Mouse (Mus musculus) frontal cortex, postnatal 14 days (tissue): Measurements from ENCODE around the gene Bbs9.

Experiments used
- DNase-seq, 2 experiments: peaks; one replicate each; pipeline ENCODE4 v3.0.0; 2022; ENCODE audit warnings: low spot score in 2 of 2

Bbs9 gene

DNA sequence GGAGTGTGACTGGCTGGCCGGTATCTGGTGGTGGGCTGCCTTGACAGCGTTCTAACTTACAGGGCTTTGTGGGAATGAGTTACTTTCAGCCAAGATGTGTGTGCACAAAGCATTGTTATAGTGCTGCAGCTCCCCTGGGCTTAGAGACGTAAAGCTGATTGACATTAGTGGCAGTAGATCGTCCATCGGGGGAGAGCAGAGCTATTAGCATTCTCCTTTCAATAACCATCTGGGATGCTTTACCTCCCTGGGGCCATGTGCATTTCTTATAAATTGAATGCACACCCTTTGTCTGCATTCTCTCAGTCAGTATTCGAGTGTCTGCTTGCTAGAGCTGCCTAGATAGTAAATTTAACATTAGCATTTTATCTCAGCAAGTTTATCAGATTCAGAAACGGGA lies 214.7 kb downstream of the Bbs9 start:
- no peak for DNase-seq

DNA sequence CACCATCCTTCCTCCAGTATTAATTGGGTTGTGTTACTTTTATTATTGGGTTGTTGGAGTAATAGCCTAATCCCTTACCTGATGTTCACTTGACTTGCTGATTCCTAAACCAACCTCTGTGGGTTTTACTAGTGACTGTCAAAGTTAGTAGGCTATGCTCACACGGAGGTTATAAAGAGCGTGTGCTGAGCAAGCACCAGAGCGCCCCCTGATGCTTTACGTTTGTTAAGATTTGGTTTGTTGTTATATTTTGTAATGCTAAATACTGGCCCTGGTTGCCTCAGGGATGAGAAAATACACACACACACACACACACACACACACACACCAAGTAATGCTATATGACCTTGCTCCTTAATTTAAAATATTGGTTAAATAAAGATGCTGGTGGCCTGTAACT lies 219.9 kb downstream of the Bbs9 start:
- DNase-seq: no peak

DNA sequence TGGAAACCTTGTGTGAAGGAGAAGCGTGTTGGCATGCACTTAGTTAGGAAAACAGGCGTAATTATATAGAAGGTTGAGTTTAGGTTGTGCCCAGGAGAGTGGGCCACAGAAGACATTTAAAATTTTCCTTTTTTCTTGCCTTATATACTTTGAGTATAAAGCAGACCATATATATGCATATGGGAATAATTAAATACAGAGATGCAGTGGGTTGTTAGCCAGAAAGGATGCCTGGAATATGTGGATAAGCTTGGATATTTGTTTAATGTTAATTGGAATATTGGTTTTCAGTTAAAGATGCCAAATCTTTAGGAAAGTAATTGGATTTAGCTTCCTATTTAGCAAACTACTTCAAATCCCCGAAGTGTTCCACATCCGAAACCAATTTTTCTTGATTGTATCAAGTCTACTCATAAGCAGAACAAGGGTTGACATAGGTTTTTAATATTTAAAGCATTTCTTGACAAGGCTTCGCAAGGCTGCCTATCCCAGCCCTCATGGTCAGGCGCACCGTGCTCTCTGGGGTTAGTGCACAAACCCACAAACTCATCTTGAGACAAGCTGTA lies 221.4 kb downstream of the Bbs9 start:
- DNase-seq: no peak

DNA sequence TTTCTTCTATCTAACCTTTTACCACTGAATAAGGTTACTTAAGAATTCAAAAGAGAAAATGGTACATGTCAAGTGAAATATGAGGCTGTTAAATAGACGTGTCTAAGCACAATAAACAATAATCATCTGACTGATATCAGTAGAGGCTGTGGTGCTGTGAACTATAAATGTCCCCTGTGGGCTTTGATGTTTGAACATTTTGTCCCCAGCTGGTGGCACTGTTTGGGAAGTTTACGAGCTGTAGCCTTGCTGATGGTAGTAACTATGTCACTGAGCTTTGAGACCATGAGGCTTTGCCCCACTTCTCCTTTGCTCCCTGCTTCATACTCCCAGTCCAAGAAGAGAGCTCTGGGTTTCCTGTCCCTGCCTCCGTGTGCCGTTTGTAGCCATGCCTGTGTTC lies 222.3 kb downstream of the Bbs9 start:
- DNase-seq: no peak

DNA sequence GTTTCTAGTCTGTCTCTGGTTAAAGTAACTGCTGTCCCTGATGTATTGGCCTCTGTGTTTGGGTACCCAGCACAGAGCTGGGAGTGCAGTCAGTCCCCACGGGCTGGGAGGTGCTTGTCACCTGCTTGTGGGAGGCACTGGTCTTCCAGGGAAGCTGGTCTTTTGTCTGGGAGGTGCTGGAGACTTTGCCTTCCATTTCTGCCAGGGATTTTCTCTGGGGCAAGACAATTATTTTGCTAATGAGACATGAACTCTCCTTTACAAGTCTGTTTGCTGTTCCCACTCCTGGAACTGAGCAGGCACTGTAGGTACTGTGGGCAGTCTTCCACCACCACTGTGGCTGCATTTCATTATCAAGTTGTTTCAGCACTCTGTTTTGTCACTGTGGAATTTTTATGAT lies 223.0 kb downstream of the Bbs9 start:
- no peak for DNase-seq

DNA sequence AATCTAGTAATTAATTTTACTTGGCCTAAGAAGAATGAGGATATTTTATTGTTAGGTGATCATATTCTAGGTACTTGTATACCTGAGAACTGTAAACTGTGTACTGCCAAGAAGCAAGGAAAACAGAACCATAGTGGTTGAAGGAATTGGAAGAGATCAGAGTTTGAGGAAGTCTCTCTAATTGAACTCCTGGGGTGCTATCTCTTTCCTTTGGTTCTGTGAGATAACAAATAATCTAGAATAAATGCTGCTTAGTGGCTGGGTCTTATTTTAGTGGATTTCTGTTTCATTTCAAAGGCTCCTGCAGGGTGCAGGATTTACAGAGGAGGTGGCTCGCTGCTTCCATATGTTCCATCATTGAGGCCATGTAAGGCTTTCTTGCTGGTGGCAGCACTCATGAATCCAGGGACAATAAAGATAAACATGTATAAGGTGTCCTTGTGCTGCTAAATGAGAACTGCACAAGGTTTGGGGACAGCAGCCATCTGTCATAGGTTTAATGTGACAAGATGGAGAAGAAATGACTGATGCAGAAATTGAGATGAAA lies 226.6 kb downstream of the Bbs9 start:
- no peak for DNase-seq

DNA sequence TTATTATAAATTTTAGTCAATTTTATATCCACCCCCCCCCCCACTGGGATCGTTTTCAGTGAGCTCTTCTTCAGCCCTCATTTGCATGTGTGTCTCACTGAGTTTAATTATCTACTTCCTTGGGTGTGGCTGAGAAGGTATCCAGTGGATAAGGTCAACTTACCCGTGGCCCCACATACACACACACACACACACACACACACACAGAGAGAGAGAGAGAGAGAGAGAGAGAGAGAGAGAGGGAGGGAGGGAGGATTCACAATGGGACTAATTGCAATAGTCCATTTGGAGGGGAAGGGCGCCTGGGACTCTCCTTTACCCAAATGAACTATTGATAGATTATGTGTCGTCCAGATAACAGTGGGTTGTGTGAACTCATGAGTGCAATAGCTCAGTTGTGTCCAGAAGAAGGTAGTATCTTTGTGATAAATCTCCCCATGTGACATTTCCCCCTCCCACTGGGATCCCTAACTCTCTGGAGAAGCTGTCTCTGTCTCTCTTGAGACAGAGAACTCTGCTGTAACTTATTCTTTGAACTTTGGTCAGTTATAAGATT lies 227.4 kb downstream of the Bbs9 start:
- no peak for DNase-seq

DNA sequence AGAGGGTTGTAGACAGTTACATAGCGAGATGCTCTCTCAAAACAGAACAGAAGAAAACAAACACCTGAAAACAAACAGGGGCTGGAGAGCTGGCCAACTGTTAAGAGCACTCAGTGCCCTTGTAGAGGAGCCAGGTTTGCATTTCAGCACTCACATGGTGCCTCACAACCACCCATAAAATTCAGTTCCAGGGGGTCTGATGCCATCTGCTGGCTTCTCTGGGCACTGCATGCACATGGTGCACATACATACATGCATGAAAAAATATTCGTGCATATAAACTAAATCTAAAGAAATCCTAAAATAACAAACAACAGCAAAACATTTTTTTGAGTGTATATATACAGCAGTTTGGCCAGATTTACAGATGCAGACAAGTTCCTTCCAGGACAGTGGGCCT lies 228.0 kb downstream of the Bbs9 start:
- no peak for DNase-seq

DNA sequence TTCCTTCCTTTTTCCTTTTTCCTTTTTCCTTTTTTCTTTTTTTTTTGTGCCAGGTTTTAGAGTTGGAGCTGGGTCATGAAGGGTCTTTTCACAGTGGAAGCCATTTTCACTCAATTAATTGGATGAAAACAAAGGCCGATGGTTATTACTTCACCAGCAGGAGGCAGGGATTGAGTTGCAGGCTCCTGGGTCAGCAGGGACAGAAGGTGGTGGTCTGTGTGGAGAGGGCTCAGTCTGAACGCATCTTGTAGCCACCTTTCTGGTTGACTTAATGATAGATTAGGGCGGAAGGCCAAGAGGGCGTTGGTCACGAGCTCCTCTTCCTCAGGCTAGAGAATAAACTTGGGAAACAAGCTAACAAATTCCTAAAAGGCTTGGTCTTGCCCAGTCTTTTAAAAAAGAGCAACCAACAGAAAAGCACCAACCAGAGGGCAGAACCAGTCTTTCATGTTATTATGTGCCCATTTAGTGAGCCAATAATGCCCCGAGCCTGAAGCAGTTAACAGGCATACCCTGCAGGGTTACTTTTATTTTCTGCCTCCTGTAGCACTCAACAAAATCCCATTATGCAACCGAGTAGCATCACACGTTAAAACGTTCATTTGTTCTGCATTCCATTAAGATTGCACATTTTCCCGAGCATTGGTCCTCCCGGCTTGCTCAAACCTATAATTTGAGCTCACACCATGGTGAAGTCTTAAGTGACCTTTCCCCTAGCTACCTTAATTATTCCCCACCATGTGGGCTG lies 231.8 kb downstream of the Bbs9 start:
- no peak for DNase-seq

DNA sequence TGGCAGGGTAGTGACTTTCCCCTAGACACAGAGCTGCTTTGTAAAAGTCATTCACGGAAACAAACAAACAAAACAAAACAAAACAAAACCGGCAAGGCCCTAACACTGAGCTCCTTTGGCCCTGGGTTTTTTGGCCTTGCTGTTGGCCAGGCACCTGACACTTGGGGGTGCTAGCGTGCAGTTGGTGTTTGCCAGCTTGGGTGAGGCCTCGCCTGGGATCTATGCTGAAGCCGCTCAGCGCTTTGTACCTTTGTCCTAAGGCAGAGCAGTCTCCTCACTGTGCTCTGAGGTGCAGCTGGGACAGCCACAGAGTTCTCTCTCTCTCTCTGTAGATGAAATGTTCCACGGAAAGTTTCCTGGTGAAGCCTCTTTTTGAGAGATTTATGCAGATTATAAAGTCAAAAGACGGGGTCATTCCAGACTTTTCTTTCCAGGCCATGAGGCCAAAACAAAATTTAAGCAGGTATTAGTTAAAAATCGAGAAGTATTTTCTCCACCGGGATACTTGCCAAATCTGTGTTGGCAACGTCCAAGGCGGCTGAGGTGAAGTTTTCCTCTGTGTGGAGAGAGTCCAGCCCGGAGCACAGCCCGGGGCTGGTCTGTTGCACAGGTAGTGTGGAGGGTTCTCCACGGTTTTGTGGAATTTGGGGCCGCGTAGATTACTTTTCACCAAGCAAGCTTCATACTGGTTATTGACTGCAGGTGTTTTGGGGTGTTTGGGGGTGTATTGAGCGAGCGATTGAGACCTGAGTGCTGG lies 233.6 kb downstream of the Bbs9 start:
- peak in 1 of 2 experiments; percentile 44 for DNase-seq

DNA sequence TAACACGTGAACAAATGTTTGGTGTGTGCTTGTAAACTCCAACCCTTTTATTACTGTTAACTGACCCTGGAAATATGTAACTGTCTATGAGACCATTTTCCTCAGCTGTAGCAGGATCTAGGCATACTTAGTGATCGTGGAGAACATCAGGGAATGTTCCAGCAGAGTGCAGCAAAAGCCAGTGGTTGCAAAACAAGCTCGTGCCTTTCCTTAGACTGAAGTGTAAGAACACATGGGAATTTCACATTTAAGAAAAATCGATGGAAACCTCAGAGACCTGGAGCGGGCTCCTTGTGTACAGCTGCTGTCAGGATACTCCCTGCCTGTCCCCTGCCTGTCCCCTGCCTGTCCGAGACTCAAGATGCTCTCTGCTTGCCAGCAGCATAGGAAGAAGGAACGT lies 234.5 kb downstream of the Bbs9 start:
- no peak for DNase-seq

DNA sequence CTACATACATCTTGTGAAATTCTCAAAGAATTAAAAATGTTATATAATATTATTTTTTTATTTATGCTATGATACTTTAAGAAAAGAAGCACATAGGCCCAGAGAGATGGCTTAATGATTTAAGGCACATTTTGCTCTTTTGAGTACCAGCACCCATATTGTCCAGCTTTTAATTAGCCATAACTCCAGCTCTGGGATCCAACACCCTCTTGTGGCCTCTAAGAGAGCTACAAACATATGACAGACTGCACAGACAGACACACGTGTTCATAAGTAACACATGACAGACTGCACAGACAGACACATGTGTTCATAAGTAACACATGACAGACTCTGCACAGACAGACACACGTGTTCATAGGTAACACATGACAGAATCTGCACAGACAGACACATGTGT lies 235.8 kb downstream of the Bbs9 start:
- DNase-seq: no peak

DNA sequence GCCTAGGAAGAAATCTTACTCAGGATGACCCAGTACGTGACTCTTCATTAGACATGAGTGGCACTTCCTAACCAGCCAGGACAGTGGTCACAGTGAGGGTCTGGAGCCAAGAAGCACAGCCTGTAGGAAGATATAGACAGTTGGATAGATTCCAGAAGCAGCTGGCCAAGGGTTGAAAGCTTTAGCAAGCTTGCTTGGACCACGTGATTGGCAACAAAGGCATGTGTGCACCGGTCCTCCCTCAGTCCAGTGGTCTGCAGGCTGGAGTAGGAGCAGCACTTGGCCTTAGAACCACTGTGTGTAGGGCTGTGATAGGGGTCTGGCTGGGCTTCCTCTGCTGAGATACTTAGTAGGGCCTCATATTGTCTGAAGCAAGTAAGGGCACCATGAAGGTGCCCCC lies 237.2 kb downstream of the Bbs9 start:
- no peak for DNase-seq

DNA sequence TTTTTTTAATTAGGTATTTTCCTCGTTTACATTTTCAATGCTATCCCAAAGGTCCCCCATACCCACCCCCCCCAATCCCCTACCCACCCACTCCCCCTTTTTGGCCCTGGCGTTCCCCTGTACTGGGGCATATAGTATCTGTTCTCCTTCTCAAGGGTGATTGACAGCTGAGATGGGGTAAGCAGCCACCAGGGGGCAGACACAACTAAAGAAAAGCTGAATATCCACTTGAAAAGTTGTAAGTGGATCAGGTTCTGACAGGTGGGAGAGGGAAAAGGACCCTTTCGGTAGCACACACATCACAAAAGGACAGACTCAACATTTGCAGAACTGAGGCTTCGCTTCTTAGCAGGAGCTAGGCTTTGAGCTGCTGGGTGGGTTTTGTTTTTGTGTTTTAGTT lies 237.8 kb downstream of the Bbs9 start:
- peak in 1 of 2 experiments; percentile 32 for DNase-seq

DNA sequence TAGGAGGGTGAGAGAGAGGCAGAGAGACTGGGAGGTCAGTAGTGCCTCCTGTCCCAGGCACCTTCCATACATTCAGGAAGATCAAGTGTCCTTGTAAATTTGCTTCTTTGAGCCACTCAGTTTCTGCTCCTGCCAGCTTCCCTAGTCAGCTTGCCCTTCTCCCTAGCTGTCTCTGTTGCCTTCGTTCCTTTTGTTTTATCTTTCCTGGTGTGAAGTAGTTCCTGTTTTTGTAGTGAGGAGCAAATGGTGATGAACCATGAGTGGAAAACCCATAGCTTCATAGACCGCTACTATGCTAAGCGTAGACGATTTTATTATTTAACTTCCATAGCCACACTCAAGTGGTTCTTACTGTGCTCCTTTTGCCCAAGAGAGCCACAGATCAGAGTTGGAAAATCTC lies 242.1 kb downstream of the Bbs9 start:
- no peak for DNase-seq

DNA sequence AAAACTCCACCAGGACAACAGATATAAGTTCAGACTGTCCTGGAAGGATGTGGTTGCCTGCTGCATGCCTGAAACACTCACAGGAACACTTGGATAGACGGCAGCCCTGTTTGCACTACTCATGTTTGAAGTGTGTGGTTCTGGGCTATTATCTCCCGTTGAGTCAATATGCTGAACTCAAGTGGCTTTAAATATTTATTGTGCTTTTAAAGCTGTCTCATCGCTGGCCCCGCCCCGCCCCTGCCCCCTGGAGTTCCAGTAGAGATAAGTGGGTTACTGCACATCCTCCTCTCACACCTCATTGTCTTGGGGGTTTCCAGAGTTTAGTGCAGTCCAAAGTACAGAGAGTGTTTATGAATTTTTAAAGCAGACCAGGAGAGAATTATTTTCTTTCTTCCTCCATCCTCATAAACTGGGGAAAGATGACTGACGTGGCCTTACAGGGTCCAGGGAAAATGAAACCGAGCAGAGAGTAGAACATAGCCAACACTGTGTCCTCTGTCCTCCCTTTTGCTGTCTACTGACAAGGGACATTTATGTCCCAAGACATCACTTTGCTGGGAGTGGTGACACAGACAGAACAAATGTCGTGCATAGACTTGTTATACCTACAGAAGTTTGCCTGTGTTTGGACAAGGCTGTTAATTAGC lies 242.8 kb downstream of the Bbs9 start:
- DNase-seq: no peak

DNA sequence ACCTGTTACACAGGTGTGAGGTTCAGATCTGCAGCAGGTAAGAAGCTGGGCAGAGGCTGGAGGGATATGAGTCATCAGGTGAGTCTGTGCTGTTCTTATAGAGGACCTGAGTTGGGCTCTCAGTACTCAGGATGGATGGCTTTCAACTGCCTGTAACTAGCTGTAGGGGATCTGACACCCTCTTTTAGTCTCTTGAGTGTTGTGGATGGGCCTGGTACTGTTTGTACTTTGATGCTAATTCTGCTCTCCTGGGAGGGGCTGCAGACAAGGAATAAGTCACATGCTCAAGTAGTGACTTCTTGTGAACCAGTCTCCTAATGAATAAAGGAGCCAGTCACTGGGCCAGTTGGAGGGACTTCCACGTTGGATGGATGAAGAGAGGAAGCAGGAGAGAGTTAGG lies 257.1 kb downstream of the Bbs9 start:
- DNase-seq: no peak

DNA sequence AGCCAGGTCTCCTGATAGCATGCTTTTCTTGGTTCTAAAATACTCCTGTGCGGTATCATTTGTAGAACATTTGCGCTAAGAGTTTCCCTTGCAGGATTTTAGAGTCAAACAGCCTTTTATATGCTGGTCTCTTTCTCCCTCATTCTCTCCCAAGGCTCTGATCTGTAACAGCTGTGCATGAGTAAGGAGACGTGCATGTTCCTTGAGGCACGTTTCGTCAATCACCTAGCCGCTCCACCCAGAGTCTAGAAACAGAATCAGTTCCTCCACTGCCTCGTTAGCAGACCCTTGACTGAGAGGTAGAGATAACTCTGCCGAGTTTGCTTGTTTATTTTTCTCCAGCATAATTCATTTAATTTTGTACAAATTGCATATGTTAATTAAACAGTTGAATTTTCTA lies 259.4 kb downstream of the Bbs9 start:
- no peak for DNase-seq

DNA sequence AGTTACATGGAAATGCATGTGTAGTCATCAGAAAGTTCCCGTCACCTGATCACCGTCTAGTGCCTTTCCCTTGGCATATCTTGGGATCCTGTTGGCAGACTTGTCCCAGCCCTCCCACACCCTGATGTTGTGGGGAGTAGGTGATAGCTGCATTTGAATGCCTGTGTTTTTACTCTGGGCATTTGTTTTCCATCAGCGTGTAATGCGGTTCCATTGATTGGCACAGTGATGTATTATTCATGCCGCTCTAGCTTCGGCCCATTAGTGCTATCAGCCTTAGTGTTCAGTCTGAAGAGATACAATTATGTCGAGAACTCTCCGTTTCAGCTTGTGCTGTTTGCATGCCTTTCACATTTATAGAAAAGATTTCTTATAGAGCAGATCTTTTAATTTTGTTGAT lies 259.9 kb downstream of the Bbs9 start:
- DNase-seq: no peak

DNA sequence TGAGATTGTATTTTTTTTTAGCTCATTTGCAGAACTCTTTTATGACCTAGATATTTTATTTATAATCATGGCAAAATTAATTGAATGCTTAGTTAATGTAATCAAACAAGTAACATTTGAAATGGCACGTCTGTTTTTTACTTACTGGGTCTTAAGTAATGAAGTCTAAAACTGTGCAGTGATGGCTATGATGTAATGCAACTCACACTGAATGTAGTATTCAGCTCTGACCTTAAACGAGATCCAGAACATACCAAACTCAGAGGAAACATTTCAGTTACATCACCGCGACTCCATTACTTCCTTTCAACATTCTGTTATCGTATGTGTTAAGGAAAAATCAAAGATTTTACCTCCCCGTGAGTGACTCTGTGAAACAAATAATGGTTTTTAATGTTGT lies 262.4 kb downstream of the Bbs9 start:
- DNase-seq: no peak

DNA sequence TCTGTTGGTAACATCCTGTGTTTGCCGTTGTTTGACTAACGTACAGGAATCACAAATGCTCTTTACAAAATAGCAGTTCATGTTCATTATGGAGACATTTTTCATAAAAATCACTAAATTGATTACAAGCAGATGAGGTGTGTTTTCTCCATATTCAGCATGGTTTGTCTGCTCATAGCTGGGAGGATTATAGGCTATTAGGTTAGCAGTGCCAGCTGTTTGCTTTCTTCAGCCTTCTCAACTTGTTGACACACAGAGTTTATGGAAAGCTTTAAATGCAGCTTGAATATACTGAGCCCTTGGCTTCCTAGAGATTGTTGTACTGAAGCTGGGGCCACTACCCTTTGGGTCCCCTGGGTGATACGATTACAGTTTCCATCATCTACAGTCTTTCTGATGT lies 263.3 kb downstream of the Bbs9 start:
- no peak for DNase-seq

DNA sequence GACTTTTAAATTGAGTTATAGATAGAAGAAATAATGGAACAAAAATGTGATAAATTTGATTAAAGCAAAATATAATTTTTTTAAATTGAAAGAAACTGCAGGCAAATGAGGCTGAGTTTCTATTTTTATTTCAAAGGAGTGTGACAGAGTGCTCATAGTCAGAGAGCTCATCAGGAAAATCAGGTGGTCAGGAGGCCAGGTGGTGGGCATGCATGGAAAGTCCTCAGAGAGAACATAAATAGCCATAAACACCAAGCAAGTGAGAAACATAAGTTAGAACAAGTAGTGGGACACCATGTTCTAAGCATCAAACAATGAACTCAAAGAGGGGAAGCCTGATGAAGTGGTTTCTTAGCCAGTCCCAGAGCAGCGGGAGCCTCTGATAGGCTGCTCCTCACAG lies 266.5 kb downstream of the Bbs9 start:
- DNase-seq: no peak
